Mouse (Mus musculus) frontal cortex, postnatal 10 days (tissue): ENCODE results near the gene Ccdc17.

ENCODE experiments used
- DNase-seq, 2 experiments: peaks; one replicate each; pipeline ENCODE4 v3.0.0; 2022; ENCODE audit warnings: low spot score in 2 of 2, mixed read lengths in 1 of 2

The Ccdc17 gene

GRCm38 (mm10) chr4:116596379-116596778 lies at the start of gene Ccdc17:
TSS of gene Ccdc17 (plus strand) at chr4:116596654.
- no peak for DNase-seq

- DNase-seq, result no peak
These were observed 46.0 kb upstream of the Ccdc17 start for GRCm38 (mm10) chr4:116550432-116550831.

GRCm38 (mm10) chr4:116553035-116553434 lies 43.4 kb upstream of the Ccdc17 start:
- no peak for DNase-seq

GRCm38 (mm10) chr4:116555413-116556300 lies 40.8 kb upstream of the Ccdc17 start, which contains the start of gene Tmem69:
TSS of gene Tmem69 (minus strand) at chr4:116555936.
- DNase-seq, result peak; percentile 66 to 78

GRCm38 (mm10) chr4:116556561-116557305 lies 39.7 kb upstream of the Ccdc17 start:
- peak; percentile 90 to 93 for DNase-seq

- DNase-seq, result peak; percentile 95 to 97
These were observed 38.9 kb upstream of the Ccdc17 start, which contains the start of gene Gpbp1l1 for GRCm38 (mm10) chr4:116557306-116558121. TSS of gene Gpbp1l1 (plus strand) at chr4:116557658.

GRCm38 (mm10) chr4:116558151-116558882 lies 38.1 kb upstream of the Ccdc17 start:
- DNase-seq, result no peak

- no peak for DNase-seq
These were observed 661 bp upstream of the Ccdc17 start for GRCm38 (mm10) chr4:116595793-116596192.

GRCm38 (mm10) chr4:116596978-116597881 lies 776 bp downstream of the Ccdc17 start:
- peak; percentile 81 to 86 for DNase-seq

- DNase-seq, result no peak
These were observed 16.2 kb downstream of the Ccdc17 start for GRCm38 (mm10) chr4:116612621-116613020.

GRCm38 (mm10) chr4:116615237-116615636 lies 18.8 kb downstream of the Ccdc17 start:
- no peak for DNase-seq

- DNase-seq, result no peak
These were observed 28.4 kb downstream of the Ccdc17 start for GRCm38 (mm10) chr4:116624831-116625230.

- DNase-seq, result peak; percentile 42 to 65
These were observed 30.4 kb downstream of the Ccdc17 start for GRCm38 (mm10) chr4:116626658-116627358.

- DNase-seq, result peak; percentile 82 to 85
These were observed 30.9 kb downstream of the Ccdc17 start for GRCm38 (mm10) chr4:116627359-116627716.

- peak; percentile 65 to 78 for DNase-seq
These were observed 31.5 kb downstream of the Ccdc17 start, which contains the start of gene Nasp for GRCm38 (mm10) chr4:116627722-116628662. TSS of gene Nasp (minus strand) at chr4:116627941.

- no peak for DNase-seq
These were observed 38.7 kb downstream of the Ccdc17 start for GRCm38 (mm10) chr4:116635197-116635596.

- no peak for DNase-seq
These were observed 42.4 kb downstream of the Ccdc17 start for GRCm38 (mm10) chr4:116638821-116639220.

GRCm38 (mm10) chr4:116642071-116642470 lies 45.6 kb downstream of the Ccdc17 start:
- no peak for DNase-seq
